In genomic region chr2:156990727-156991431, GRCm38 (mm10) we compare ENCODE assay signal across 8 mouse cellular contexts. TPM values are rescaled to one million over a fixed set of nuclear protein-coding genes. Genes with fewer than 3 reads are reported as not detected.
A peak's percentile ranks its signal among the peaks of the same experiment; 100 is the strongest.
DNase-seq lines count a peak whose midpoint lies in the region; ATAC-seq and TF ChIP-seq lines count a peak whose summit lies in the region.

No protein-coding gene starts in this region.

- peaks cover 20% of the 10 kb centered on the region for H3K36me3 ChIP-seq in embryonic facial prominence, embryonic 13.5 days
- peaks cover 16% of the 10 kb centered on the region for H3K36me3 ChIP-seq in intestine, embryonic 14.5 days (ENCODE audit: control insufficient read depth, insufficient read depth, low read length)
- H3K36me3 ChIP-seq in liver, embryonic 14.5 days (replicated peaks; ENCODE audit: control insufficient read depth, insufficient read depth, low read depth) = peaks cover 28% of the 10 kb centered on the region
- H3K36me3 ChIP-seq in stomach, postnatal 0 days (ENCODE audit: control insufficient read depth, insufficient read depth, low read length) = no peaks in the 10 kb centered on the region

- DNase-seq in heart, adult 11 months = peak; percentile 80
- DNase-seq in heart, postnatal 36 days = no peak
- DNase-seq in ES-CJ7 (ENCODE audit: low read depth, low spot score) = peak; percentile 27
- DNase-seq in intestine, embryonic 14.5 days (ENCODE audit: low spot score) = no peak
- DNase-seq in liver, embryonic 14.5 days (ENCODE audit: low read depth in 3 of 3, low spot score in 3 of 3) = peak in 1 of 3 experiments; percentile 26
- DNase-seq in stomach, postnatal 0 days (ENCODE audit: low spot score) = no peak
- DNase-seq in spleen, postnatal 10 days (ENCODE audit: low spot score in 2 of 2) = no peak

- no peak for ATAC-seq in embryonic facial prominence, embryonic 13.5 days (ENCODE audit: insufficient number of reproducible peaks, insufficient read depth, low FRiP score, low TSS enrichment, low read depth)
- ATAC-seq in intestine, embryonic 14.5 days (replicated peaks; ENCODE audit: low FRiP score, low TSS enrichment, low read depth) = no peak
- no peak for ATAC-seq in liver, embryonic 14.5 days (ENCODE audit: insufficient read depth)
- no peak for ATAC-seq in stomach, postnatal 0 days (ENCODE audit: low FRiP score, low TSS enrichment)

- WGBS in embryonic facial prominence, embryonic 13.5 days = 4% methylated on average over 16 of the region's 16 CpGs
- 4% methylated on average over 16 of the region's 16 CpGs for WGBS in intestine, embryonic 14.5 days
- WGBS in liver, embryonic 14.5 days (ENCODE audit: insufficient replicate concordance) = 2% methylated on average over 16 of the region's 16 CpGs
- WGBS in stomach, postnatal 0 days = 8% methylated on average over 16 of the region's 16 CpGs

- no peak overlapping the region for H3K27ac ChIP-seq in embryonic facial prominence, embryonic 13.5 days
- H3K27ac ChIP-seq in intestine, embryonic 14.5 days (ENCODE audit: low read depth) = no peak overlapping the region
- peak overlapping the region; percentile 77 for H3K27ac ChIP-seq in liver, embryonic 14.5 days
- no peak overlapping the region for H3K27ac ChIP-seq in stomach, postnatal 0 days (replicated peaks)

- intact Hi-C loops in heart, postnatal 36 days (cut with DNase I) = no loop called here

- TF ChIP-seq CTCF in liver, embryonic 14.5 days (IDR thresholded peaks at IDR 0.05; ENCODE audit: low read depth) = no peak
- TF ChIP-seq CTCF in stomach, postnatal 0 days (IDR thresholded peaks at IDR 0.05; ENCODE audit: low read depth) = no peak

- H3K9me3 ChIP-seq in embryonic facial prominence, embryonic 13.5 days = no peaks in the 10 kb centered on the region
- H3K9me3 ChIP-seq in intestine, embryonic 14.5 days (ENCODE audit: control insufficient read depth, low read length) = no peaks in the 10 kb centered on the region
- H3K9me3 ChIP-seq in liver, embryonic 14.5 days (ENCODE audit: control insufficient read depth, low read length) = no peaks in the 10 kb centered on the region
- H3K9me3 ChIP-seq in stomach, postnatal 0 days (ENCODE audit: control insufficient read depth, low read length) = no peaks in the 10 kb centered on the region

- H3K27me3 ChIP-seq in embryonic facial prominence, embryonic 13.5 days = no peaks in the 10 kb centered on the region
- H3K27me3 ChIP-seq in intestine, embryonic 14.5 days (replicated peaks; ENCODE audit: control insufficient read depth, insufficient read depth, low read length) = no peaks in the 10 kb centered on the region
- no peaks in the 10 kb centered on the region for H3K27me3 ChIP-seq in liver, embryonic 14.5 days (ENCODE audit: control insufficient read depth, insufficient read depth, low read length)
- H3K27me3 ChIP-seq in stomach, postnatal 0 days (ENCODE audit: control insufficient read depth, insufficient read depth, low read length) = no peaks in the 10 kb centered on the region

- H3K4me3 ChIP-seq in embryonic facial prominence, embryonic 13.5 days = peak overlapping the region; percentile 95
- peak overlapping the region; percentile 69 for H3K4me3 ChIP-seq in intestine, embryonic 14.5 days (ENCODE audit: low read depth, low read length)
- peak overlapping the region; percentile 93 to 94 for H3K4me3 ChIP-seq in liver, embryonic 14.5 days (ENCODE audit: insufficient read depth in 1 of 2, low read depth in 2 of 2, low read length in 2 of 2)
- H3K4me3 ChIP-seq in stomach, postnatal 0 days (ENCODE audit: low read depth, low read length) = peak overlapping the region; percentile 93

- no peak for TF ChIP-seq EP300 in liver, embryonic 14.5 days (IDR thresholded peaks at IDR 0.05; ENCODE audit: low read depth)
- no peak for TF ChIP-seq EP300 in stomach, postnatal 0 days (optimal IDR thresholded peaks at IDR 0.05)

- peaks cover 13% of the 10 kb centered on the region for H3K4me1 ChIP-seq in embryonic facial prominence, embryonic 13.5 days
- H3K4me1 ChIP-seq in intestine, embryonic 14.5 days (replicated peaks; ENCODE audit: control insufficient read depth, insufficient read depth, low read length) = peaks cover 9% of the 10 kb centered on the region
- H3K4me1 ChIP-seq in liver, embryonic 14.5 days (replicated peaks; ENCODE audit: control insufficient read depth in 2 of 2, insufficient read depth in 2 of 2, low read length in 1 of 2) = peaks cover 15 to 18% of the 10 kb centered on the region in 2 experiments
- H3K4me1 ChIP-seq in stomach, postnatal 0 days (replicated peaks; ENCODE audit: control insufficient read depth, insufficient read depth) = 0 out of 2 replicates have a peak, but pooled peaks cover 5% of the 10 kb centered on the region

- peak overlapping the region; percentile 92 for H3K9ac ChIP-seq in embryonic facial prominence, embryonic 13.5 days
- H3K9ac ChIP-seq in intestine, embryonic 14.5 days (ENCODE audit: low read length) = peak overlapping the region; percentile 68
- H3K9ac ChIP-seq in liver, embryonic 14.5 days (replicated peaks) = peak overlapping the region; percentile 97
- H3K9ac ChIP-seq in stomach, postnatal 0 days (ENCODE audit: low read length) = peak overlapping the region; percentile 82; the same call in 1 of the 2 replicates

- H3K4me2 ChIP-seq in embryonic facial prominence, embryonic 13.5 days = peak overlapping the region; percentile 95
- peak overlapping the region; percentile 97 for H3K4me2 ChIP-seq in intestine, embryonic 14.5 days (ENCODE audit: low read length)
- peak overlapping the region; percentile 87 for H3K4me2 ChIP-seq in liver, embryonic 14.5 days (ENCODE audit: low read depth)
- peak overlapping the region; percentile 90 for H3K4me2 ChIP-seq in stomach, postnatal 0 days (replicated peaks; ENCODE audit: low read depth)

RNA-seq across cellular contexts. Expression of gene Ndrg3, which starts 1.0 kb away (rescaled TPM):
- 10 to 100 TPM; 20.0 to 24.9 TPM for total RNA-seq in heart, postnatal 36 days (2021)
- polyA plus RNA-seq in embryonic facial prominence, embryonic 13.5 days (2015; fragmentation: Nextera tagmentation; extraction: Ambion mirVana) = 51.0 and 55.6 TPM in 2 replicates
- polyA plus RNA-seq in intestine, embryonic 14.5 days (2014; fragmentation: Nextera tagmentation; extraction: Ambion mirVana) = 36.7 and 41.4 TPM in 2 replicates
- polyA plus RNA-seq in liver, embryonic 14.5 days (2012; rRNA removed) = 30.3 and 31.7 TPM in 2 replicates
- 29.2 and 34.8 TPM in 2 replicates for polyA plus RNA-seq in liver, embryonic 14.5 days (2014; fragmentation: Nextera tagmentation; extraction: Ambion mirVana)
- 21.1 and 22.4 TPM in 2 replicates for polyA plus RNA-seq in stomach, postnatal 0 days (2015; fragmentation: Nextera tagmentation; extraction: Ambion mirVana)

RNA-seq across cellular contexts. Expression of gene Dsn1, which starts 16.1 kb away (rescaled TPM):
- total RNA-seq in heart, postnatal 36 days (2021) = 1 to 10 TPM; 1.6 to 2.2 TPM
- 39.4 and 40.1 TPM in 2 replicates for polyA plus RNA-seq in embryonic facial prominence, embryonic 13.5 days (2015; fragmentation: Nextera tagmentation; extraction: Ambion mirVana)
- 31.6 and 36.4 TPM in 2 replicates for polyA plus RNA-seq in intestine, embryonic 14.5 days (2014; fragmentation: Nextera tagmentation; extraction: Ambion mirVana)
- polyA plus RNA-seq in liver, embryonic 14.5 days (2012; rRNA removed) = 11.2 and 19.2 TPM in 2 replicates
- polyA plus RNA-seq in liver, embryonic 14.5 days (2014; fragmentation: Nextera tagmentation; extraction: Ambion mirVana) = 30.2 and 30.6 TPM in 2 replicates
- polyA plus RNA-seq in stomach, postnatal 0 days (2015; fragmentation: Nextera tagmentation; extraction: Ambion mirVana) = 7.9 and 8.6 TPM in 2 replicates

Comparison
In these comparisons a context has a peak if more than half of its experiments do, and no peak if none do; other contexts are left out.
1. DNase-seq: peak in heart, adult 11 months (single experiment) and ES-CJ7 (single experiment); none in heart, postnatal 36 days (0 of 2), intestine, embryonic 14.5 days (single experiment), stomach, postnatal 0 days (single experiment) and spleen, postnatal 10 days (0 of 2).
2. Peak in every context shown above with its lines, with median percentiles within 50 percentile points of each other: H3K4me2 ChIP-seq, H3K4me3 ChIP-seq and H3K9ac ChIP-seq.